Mouse (Mus musculus) brain, adult 10 weeks (tissue): ENCODE data around the gene Gm20388. TPM values are rescaled to one million over a fixed set of nuclear protein-coding genes. Genes with fewer than 3 reads are reported as not detected.

Experiments used
- polyA plus RNA-seq: library from polyadenylated mRNA; stranded (reverse); fragments of 350-450 nt; fragmentation: Illumina TruSeq; extraction: RNeasy Lipid Tissue Mini Kit (QIAGEN cat#74804); gene quantifications from one replicate; pipeline ENCODE4 v1.2.3, GENCODE M21; 2015; ENCODE audit warnings: low read depth, low replicate concordance

The Gm20388 gene
- polyA plus RNA-seq, 1 experiment from 2014 or later: 14.6 TPM

GRCm38 (mm10) chr8:121107668-121108656 is 1197.3 kb downstream of the Gm20388 start, which contains the start of gene Mthfsd:
Mthfsd (minus strand) TSS chr8:121108392.

GRCm38 (mm10) chr8:121115948-121116347 is 1205.3 kb downstream of the Gm20388 start, which contains the start of gene Foxc2:
Foxc2 (plus strand) TSS chr8:121116171.

GRCm38 (mm10) chr8:121127756-121128375 is 1217.2 kb downstream of the Gm20388 start, which contains the start of gene Foxl1:
Foxl1 (plus strand) TSS chr8:121127940.

GRCm38 (mm10) chr8:121544276-121544785 is 1633.7 kb downstream of the Gm20388 start, which contains the start of gene 1700018B08Rik:
1700018B08Rik (minus strand) TSS chr8:121544320.

GRCm38 (mm10) chr8:121578676-121579451 is 1668.2 kb downstream of the Gm20388 start, which contains the start of gene Fbxo31:
Fbxo31 (minus strand) TSS chr8:121578806.

GRCm38 (mm10) chr8:121590203-121591177 is 1679.8 kb downstream of the Gm20388 start, which contains the start of gene Map1lc3b:
Map1lc3b (plus strand) TSS chr8:121590361.

GRCm38 (mm10) chr8:121652774-121653323 is 1742.2 kb downstream of the Gm20388 start, which contains the start of gene Zcchc14:
Zcchc14 (minus strand) TSS chr8:121652901.

GRCm38 (mm10) chr8:121729323-121729722 is 1818.7 kb downstream of the Gm20388 start, which contains the start of gene Jph3:
Jph3 (plus strand) TSS chr8:121729623.

GRCm38 (mm10) chr8:121829048-121829776 is 1918.6 kb downstream of the Gm20388 start, which contains the start of gene Klhdc4:
Klhdc4 (minus strand) TSS chr8:121829569.

GRCm38 (mm10) chr8:121907587-121908248 is 1997.1 kb downstream of the Gm20388 start, which contains the start of gene Slc7a5:
Slc7a5 (minus strand) TSS chr8:121907694.

GRCm38 (mm10) chr8:121944831-121945230 is 2034.2 kb downstream of the Gm20388 start, which contains the start of gene Car5a:
Car5a (minus strand) TSS chr8:121944904.

GRCm38 (mm10) chr8:121949222-121949800 is 2038.7 kb downstream of the Gm20388 start, which contains the start of gene Banp:
Banp (plus strand) TSS chr8:121949750.

GRCm38 (mm10) chr8:122282035-122282358 is 2371.4 kb downstream of the Gm20388 start, which contains the start of gene Zfpm1:
Zfpm1 (plus strand) TSS chr8:122282141.

GRCm38 (mm10) chr8:122360696-122361416 is 2450.2 kb downstream of the Gm20388 start, which contains the start of gene Trhr2:
Trhr2 (minus strand) TSS chr8:122360746.

GRCm38 (mm10) chr8:122376365-122377231 is 2466.0 kb downstream of the Gm20388 start, which contains the start of gene Zc3h18:
Zc3h18 (plus strand) TSS chr8:122376609.

GRCm38 (mm10) chr8:122421376-122422070 is 2510.9 kb downstream of the Gm20388 start, which contains the start of gene Il17c:
Il17c (plus strand) TSS chr8:122422020.

